Mouse (Mus musculus): ENCODE measurements around the gene Hist1h4h.
"Not testable (repeated sequence)": the region's sequence is repeated elsewhere in the genome, so short reads cannot be mapped to it uniquely, and the experiment has no call there.

Hist1h4h gene

GRCm38 (mm10) chr13:23533560-23534367 lies 2.9 kb downstream of the Hist1h4h start, which contains the start of gene Hist1h2af:
TSS of gene Hist1h2af (plus strand) at chr13:23533906.
- in situ Hi-C loops (cut with MboI): loop anchor here (5.0 kb wide), 1 partner anchor 34 kb away; no protein-coding TSS in a partner anchor

- in situ Hi-C loops (cut with MboI): loop anchor here (5.0 kb wide), 1 partner anchor 33 kb away; no protein-coding TSS in a partner anchor
Measured at GRCm38 (mm10) chr13:23534368-23535131, 3.7 kb downstream of the Hist1h4h start.

- in situ Hi-C loops (cut with MboI): not testable (repeated sequence)
Measured at GRCm38 (mm10) chr13:23535137-23536075, 4.6 kb downstream of the Hist1h4h start, which contains the start of gene Hist1h3g. TSS of gene Hist1h3g (plus strand) at chr13:23535422.

- in situ Hi-C loops (cut with MboI): no loop called here
Measured at GRCm38 (mm10) chr13:23536076-23536822, 5.4 kb downstream of the Hist1h4h start.

- in situ Hi-C loops (cut with MboI): no loop called here
Measured at GRCm38 (mm10) chr13:23537006-23537710, 6.3 kb downstream of the Hist1h4h start.

- in situ Hi-C loops (cut with MboI): no loop called here
Measured at GRCm38 (mm10) chr13:23538249-23538648, 7.4 kb downstream of the Hist1h4h start.

- in situ Hi-C loops (cut with MboI): not testable (repeated sequence)
Measured at GRCm38 (mm10) chr13:23539821-23540220, 9.0 kb downstream of the Hist1h4h start.

GRCm38 (mm10) chr13:23541497-23541896 lies 10.6 kb downstream of the Hist1h4h start:
- in situ Hi-C loops (cut with MboI): no loop called here

GRCm38 (mm10) chr13:23542225-23542980 lies 11.6 kb downstream of the Hist1h4h start:
- in situ Hi-C loops (cut with MboI): not testable (repeated sequence)

- in situ Hi-C loops (cut with MboI): not testable (repeated sequence)
Measured at GRCm38 (mm10) chr13:23542999-23543607, 12.3 kb downstream of the Hist1h4h start, which contains the start of gene Hist1h2bh. TSS of gene Hist1h2bh (minus strand) at chr13:23543392.

- in situ Hi-C loops (cut with MboI): no loop called here
Measured at GRCm38 (mm10) chr13:23543965-23544786, 13.3 kb downstream of the Hist1h4h start, which contains the start of gene Hist1h3f. TSS of gene Hist1h3f (plus strand) at chr13:23544052.

GRCm38 (mm10) chr13:23544787-23545120 lies 13.9 kb downstream of the Hist1h4h start:
- in situ Hi-C loops (cut with MboI): not testable (repeated sequence)

- in situ Hi-C loops (cut with MboI): no loop called here
Measured at GRCm38 (mm10) chr13:23546694-23547093, 15.8 kb downstream of the Hist1h4h start.

- in situ Hi-C loops (cut with MboI): loop anchor here (10.0 kb wide), 2 partner anchors 194 to 1726 kb away; partner anchors contain the start of genes Hist1h2bb and Hist1h3c
Measured at GRCm38 (mm10) chr13:23550761-23551145, 19.9 kb downstream of the Hist1h4h start.

- in situ Hi-C loops (cut with MboI): loop anchor here (10.0 kb wide), 2 partner anchors 194 to 1726 kb away; partner anchors contain the start of genes Hist1h2bb and Hist1h3c
Measured at GRCm38 (mm10) chr13:23551146-23551834, 20.4 kb downstream of the Hist1h4h start, which contains the start of gene Hist1h4f. TSS of gene Hist1h4f (minus strand) at chr13:23551648.

GRCm38 (mm10) chr13:23551931-23552914 lies 21.4 kb downstream of the Hist1h4h start:
- in situ Hi-C loops (cut with MboI): loop anchor here (10.0 kb wide), 2 partner anchors 193 to 1727 kb away; partner anchors contain the start of genes Hist1h2bb and Hist1h3c
